Mouse (Mus musculus) intestine, postnatal 0 days (tissue): ENCODE measurements at regions not wholly inside any gene's neighbourhood (a gene's known extent, or its start where the extent isn't known, plus 50 kb on each side); places are given as distances from the start of the nearest gene placed in this dataset.

ENCODE experiments used
- ATAC-seq: fragments of 200-750 bp; cut with Nextera tagmentation; 2 replicates; pipeline ENCODE4 v1.8.0; 2017; ENCODE audit warnings: mild to moderate bottlenecking, moderate TSS enrichment, moderate library complexity
- H3K27ac ChIP-seq: fragments of 300-500 bp; sonication (generic); 2 replicates; pipeline ENCODE4 v1.5.1; 2014; ENCODE audit warnings: mild to moderate bottlenecking, low read depth, low read length, moderate library complexity
- H3K27me3 ChIP-seq: fragments of 300-500 bp; sonication (generic); replicated peaks from 2 replicates; pipeline ENCODE4 v1.6.1; 2014; ENCODE audit warnings: low read length, mixed read lengths; ENCODE audit not compliant: control insufficient read depth, insufficient read depth
- H3K36me3 ChIP-seq: fragments of 300-500 bp; sonication (generic); 2 replicates; pipeline ENCODE4 v1.6.1; 2014; ENCODE audit warnings: mild to moderate bottlenecking, moderate library complexity; ENCODE audit not compliant: control insufficient read depth, insufficient read depth
- H3K4me1 ChIP-seq: fragments of 300-500 bp; sonication (generic); replicated peaks from 2 replicates; pipeline ENCODE4 v1.6.1; 2014; ENCODE audit warnings: antibody characterized with exemption, low read length, mixed read lengths; ENCODE audit not compliant: control insufficient read depth, insufficient read depth
- H3K4me2 ChIP-seq: fragments of 300-500 bp; sonication (generic); replicated peaks from 2 replicates; pipeline ENCODE4 v1.6.1; 2014; ENCODE audit warnings: low read depth, mild to moderate bottlenecking, moderate library complexity
- H3K4me3 ChIP-seq: fragments of 300-500 bp; sonication (generic); 2 replicates; pipeline ENCODE4 v1.5.1; 2014; ENCODE audit warnings: low read depth, low read length
- H3K9ac ChIP-seq: fragments of 300-500 bp; sonication (generic); 2 replicates; pipeline ENCODE4 v1.6.1; 2014; ENCODE audit warnings: mild to moderate bottlenecking, low read depth, low read length
- H3K9me3 ChIP-seq: fragments of 300-500 bp; sonication (generic); 2 replicates; pipeline ENCODE4 v1.6.1; 2016; ENCODE audit warnings: mixed run types; ENCODE audit not compliant: control insufficient read depth
- CTCF ChIP-seq: sonication (generic); IDR thresholded peaks from 2 replicates; pipeline ENCODE4 v1.5.1; 2016; ENCODE audit warnings: low read depth, mild to moderate bottlenecking, control low read depth, antibody characterized with exemption, moderate library complexity
- WGBS: fragments of 180-500 bp; shearing (Covaris S2); extraction: QIAGEN DNeasy Blood & Tissue Kit; methylation state at CpG from one replicate; pipeline ENCODE4 v1.1.7; 2014; 5-methylcytosine and 5-hydroxymethylcytosine counted together

DNA sequence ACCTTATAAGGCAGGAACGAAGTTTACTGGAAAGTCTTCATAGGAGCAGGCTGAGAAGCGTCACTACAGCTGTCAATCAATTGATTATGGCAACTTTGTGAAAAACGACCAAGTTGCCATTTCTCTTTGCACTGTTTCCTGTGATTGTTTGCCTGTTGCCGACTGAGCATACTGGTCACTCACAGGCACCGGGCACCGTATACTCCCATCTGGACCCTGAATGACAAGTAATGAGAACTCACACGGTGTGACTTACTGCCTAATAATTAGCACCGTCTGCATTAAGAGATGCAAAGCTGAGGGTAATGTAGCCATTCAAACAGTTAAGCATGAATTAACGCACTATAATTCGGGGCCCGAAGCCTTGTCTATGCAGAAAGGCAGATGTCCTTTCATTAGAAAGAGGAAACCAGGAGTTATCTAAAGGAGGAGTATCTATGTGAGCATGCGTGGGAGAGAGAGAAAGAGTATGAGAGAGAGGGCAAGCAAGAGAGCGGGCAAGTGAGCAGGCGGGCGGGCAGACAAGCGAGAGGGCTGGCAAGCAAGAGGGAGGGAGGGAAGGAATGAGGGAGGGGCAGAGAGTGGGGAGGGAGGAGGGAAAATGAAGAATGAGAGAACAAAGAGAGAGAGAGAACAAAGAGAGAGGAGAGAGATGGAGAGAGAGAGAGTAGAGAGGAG is 231.4 kb upstream of the Arid2 start:
- no peaks in the 10 kb centered on the region for H3K4me1 ChIP-seq
- H3K27ac ChIP-seq, result no peak overlapping the region
- TF ChIP-seq CTCF, result no peak
- H3K36me3 ChIP-seq, result no peaks in the 10 kb centered on the region
- no peak overlapping the region for H3K4me3 ChIP-seq
- no peak overlapping the region for H3K9ac ChIP-seq
- no peak overlapping the region for H3K4me2 ChIP-seq
- WGBS, result 69% methylated on average over 16 of the region's 16 CpGs
- no peaks in the 10 kb centered on the region for H3K27me3 ChIP-seq
- ATAC-seq, result no peak
- no peaks in the 10 kb centered on the region for H3K9me3 ChIP-seq

DNA sequence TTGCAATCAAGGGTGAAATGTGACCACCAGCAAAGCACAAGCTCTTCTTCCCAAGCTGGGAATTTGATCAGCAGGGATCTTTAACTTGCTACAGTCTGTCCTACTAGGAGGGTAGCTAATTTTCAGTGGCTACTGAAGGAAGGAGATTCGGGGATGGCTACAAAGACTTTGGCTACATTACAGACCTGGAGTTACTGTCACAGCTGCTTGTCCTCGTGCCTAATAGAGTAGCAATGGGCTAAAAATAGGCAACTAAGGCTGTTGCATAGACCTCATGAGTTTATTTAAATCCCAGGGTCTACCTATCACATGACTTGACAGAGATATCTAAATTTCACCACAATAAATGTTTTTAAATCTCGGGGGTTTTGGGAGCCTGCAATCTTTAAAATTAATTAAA is 227.7 kb upstream of the Arid2 start:
- WGBS, result 66% methylated on average over 3 of the region's 3 CpGs
- H3K36me3 ChIP-seq, result no peaks in the 10 kb centered on the region
- no peaks in the 10 kb centered on the region for H3K4me1 ChIP-seq

DNA sequence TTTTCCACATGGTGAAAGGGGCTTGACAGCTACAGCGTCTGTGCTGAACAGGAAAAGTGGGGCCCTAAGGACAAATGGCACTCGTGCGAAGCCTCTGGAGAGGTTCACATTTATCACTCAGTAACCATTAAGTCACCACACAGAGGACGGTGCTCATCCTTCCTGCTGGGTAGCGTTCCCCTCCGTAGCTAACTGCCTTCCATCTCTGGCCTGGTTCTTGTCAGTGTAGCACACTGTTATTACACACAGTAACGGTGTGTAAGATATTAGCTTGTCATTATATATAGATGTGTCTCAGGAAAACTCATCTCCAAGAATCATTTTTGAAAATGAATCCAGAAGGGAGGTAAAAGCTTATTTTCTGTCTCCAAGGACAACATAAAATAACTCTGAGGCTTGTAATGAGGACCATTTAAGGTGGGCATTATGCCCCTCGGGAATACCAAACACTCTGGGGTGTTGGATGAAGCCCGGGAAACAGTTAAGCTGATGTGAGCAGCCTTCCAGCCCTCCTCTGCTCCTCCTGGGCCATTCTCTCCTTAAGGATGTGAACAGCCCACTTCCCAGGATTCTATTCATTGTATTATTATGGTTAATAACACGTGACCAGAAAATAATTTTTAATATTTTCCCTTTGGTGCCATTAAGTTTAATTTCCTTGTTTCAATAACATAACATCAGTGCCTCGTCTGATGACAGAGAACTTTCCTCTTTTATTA is 222.7 kb upstream of the Arid2 start:
- Histone ChIP-seq H3K36me3 (no peaks in the 10 kb centered on the region), H3K4me2 (no peak overlapping the region)

More for the DNA sequence above, 227.7 kb upstream of the Arid2 start:
- ATAC-seq, result no peak
- Histone ChIP-seq H3K4me2 (no peak overlapping the region), H3K4me3 (no peak overlapping the region), H3K27me3 (no peaks in the 10 kb centered on the region), H3K9ac (no peak overlapping the region), H3K27ac (no peak overlapping the region), H3K9me3 (no peaks in the 10 kb centered on the region)
- TF ChIP-seq CTCF, result no peak

GRCm38 (mm10) chr15:96075615-96076014 is 211.7 kb upstream of the Arid2 start:
- no peak overlapping the region for H3K4me3 ChIP-seq
- H3K4me2 ChIP-seq, result no peak overlapping the region
- no peak for ATAC-seq
- no peaks in the 10 kb centered on the region for H3K4me1 ChIP-seq
- no peaks in the 10 kb centered on the region for H3K27me3 ChIP-seq
- H3K27ac ChIP-seq, result no peak overlapping the region
- TF ChIP-seq CTCF, result no peak
- no peaks in the 10 kb centered on the region for H3K9me3 ChIP-seq
- H3K36me3 ChIP-seq, result no peaks in the 10 kb centered on the region
- WGBS, result 78% methylated on average over 9 of the region's 9 CpGs
- H3K9ac ChIP-seq, result no peak overlapping the region

More for the DNA sequence above, 222.7 kb upstream of the Arid2 start:
- no peaks in the 10 kb centered on the region for H3K27me3 ChIP-seq
- WGBS, result 59% methylated on average over 11 of the region's 11 CpGs
- ATAC-seq, result no peak
- no peak overlapping the region for H3K4me3 ChIP-seq
- no peak overlapping the region for H3K27ac ChIP-seq
- no peaks in the 10 kb centered on the region for H3K9me3 ChIP-seq
- no peak overlapping the region for H3K9ac ChIP-seq
- no peaks in the 10 kb centered on the region for H3K4me1 ChIP-seq
- no peak for TF ChIP-seq CTCF

- H3K4me1 ChIP-seq, result no peaks in the 10 kb centered on the region
- H3K27me3 ChIP-seq, result no peaks in the 10 kb centered on the region
- H3K9me3 ChIP-seq, result no peaks in the 10 kb centered on the region
- no peak overlapping the region for H3K27ac ChIP-seq
- no peak for ATAC-seq
- no peak for TF ChIP-seq CTCF
- WGBS, result 37% methylated on average over 5 of the region's 5 CpGs
- no peak overlapping the region for H3K4me2 ChIP-seq
- no peaks in the 10 kb centered on the region for H3K36me3 ChIP-seq
- H3K9ac ChIP-seq, result no peak overlapping the region
- no peak overlapping the region for H3K4me3 ChIP-seq
These were observed 209.6 kb upstream of the Arid2 start for GRCm38 (mm10) chr15:96077756-96078155.

DNA sequence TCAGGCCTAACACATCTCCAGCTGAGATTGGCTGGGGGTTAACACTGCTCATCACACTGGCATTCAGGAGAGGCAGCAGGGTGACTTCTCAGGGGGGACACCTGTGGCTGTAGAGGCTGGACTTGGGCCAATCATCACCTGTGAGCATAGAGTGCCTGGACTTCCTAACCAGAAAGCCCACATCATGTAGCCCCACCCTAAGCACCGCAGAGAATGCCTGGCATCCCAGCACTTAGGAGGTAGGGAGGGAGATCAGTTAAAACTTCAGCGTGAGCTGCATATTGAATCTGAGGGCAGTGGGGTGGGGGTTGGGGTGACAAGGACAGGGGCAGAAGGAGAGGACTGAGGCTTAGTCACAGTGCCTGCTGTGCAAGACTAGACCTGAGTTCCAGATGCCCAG is 208.7 kb upstream of the Arid2 start:
- no peaks in the 10 kb centered on the region for H3K9me3 ChIP-seq
- H3K36me3 ChIP-seq, result no peaks in the 10 kb centered on the region
- no peak overlapping the region for H3K4me3 ChIP-seq
- H3K27me3 ChIP-seq, result no peaks in the 10 kb centered on the region
- WGBS, result 48% methylated on average over 2 of the region's 2 CpGs
- no peak for ATAC-seq
- no peaks in the 10 kb centered on the region for H3K4me1 ChIP-seq
- H3K4me2 ChIP-seq, result no peak overlapping the region
- H3K9ac ChIP-seq, result no peak overlapping the region
- no peak overlapping the region for H3K27ac ChIP-seq
- no peak for TF ChIP-seq CTCF
